Mouse (Mus musculus): ENCODE data around the gene Map3k6.
A peak's percentile ranks its signal among the peaks of the same experiment; 100 is the strongest.

Map3k6 gene

GRCm38 (mm10) chr4:133255392-133255791 lies 14.8 kb downstream of the Map3k6 start:
- no peak for DNase-seq

- no peak for DNase-seq
Observed at GRCm38 (mm10) chr4:133256820-133257219, 16.2 kb downstream of the Map3k6 start.

DNA sequence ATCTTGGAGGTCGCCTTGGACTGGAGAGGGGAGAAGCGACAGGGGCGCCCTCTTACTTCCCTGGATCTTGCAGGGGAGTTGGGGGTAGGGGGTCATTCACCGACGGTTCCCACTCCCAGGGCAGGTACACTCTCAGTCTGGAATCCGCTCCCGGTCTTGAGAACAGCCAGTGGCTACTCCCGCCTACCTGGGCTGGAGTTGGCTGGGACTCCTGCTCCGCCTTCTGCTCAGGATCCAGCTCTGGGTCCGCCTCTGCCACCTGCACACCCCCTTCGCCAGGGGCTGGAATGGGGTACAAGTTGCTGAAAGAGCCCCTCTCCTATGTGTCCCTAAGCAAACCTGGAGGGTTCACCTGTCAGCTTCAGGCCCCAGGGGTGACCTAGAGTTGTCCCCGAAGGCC lies 16.6 kb downstream of the Map3k6 start:
- no peak for DNase-seq

GRCm38 (mm10) chr4:133257798-133258408 lies 17.3 kb downstream of the Map3k6 start:
- no peak for DNase-seq

DNA sequence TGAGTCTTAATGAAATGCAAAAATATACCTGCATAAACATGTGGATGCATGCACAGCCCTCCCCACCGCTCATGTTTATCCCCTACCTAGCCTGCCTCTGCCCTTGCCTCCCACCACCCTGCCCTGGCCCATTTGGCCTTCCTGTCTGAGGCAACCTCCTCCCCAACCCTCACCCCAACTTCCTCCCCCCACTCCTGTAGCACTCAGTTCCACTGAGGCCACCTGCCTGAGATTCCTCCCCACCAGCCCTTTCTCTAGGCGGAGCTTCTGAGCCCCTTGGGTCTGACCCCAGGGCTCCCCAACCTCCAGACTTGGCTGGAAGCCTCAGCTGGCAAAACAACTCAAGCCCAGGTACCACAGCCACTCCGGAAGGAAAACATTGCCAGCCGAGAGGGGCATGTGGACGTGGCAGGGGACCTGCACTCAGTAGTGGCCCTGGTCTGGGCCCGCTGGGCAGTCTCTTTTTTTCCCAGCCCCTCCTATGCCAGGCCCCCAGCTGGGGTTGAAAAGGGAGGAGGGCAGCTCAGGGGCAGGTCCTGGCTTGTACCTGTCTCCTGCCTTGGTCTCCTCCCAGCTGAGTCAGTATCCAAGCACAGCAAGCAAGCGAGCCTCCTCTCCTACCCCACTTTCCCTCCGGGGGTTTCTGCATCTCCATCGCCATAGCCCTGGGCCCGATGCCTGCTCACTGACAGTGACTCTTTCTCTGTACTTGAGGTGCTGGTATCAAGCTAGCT lies 21.2 kb downstream of the Map3k6 start:
- DNase-seq = peak; percentile 76

DNA sequence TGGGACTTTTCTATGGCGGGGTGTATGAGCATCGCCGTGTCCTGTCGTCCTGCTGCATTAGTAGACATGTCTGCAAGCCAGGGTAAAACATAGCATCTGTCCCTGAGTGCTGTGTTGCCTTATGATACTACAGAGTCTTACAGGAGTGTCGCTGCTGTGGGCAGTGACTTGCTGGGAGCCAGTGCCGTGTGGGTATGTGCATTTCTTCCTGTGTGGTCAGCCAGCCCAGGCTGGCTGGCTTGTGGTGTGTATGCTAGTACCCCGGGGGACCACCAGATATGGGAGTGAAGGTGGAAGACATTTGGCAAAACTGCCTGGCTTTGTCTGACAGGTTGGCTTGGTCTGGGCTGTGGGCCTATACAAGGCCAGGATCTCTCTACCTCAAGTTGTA lies 21.8 kb downstream of the Map3k6 start:
- no peak for DNase-seq

GRCm38 (mm10) chr4:133262882-133263281 lies 22.3 kb downstream of the Map3k6 start, which contains the start of gene Sytl1:
TSS of gene Sytl1 (minus strand) at chr4:133263113.
- peak; percentile 56 for DNase-seq

DNA sequence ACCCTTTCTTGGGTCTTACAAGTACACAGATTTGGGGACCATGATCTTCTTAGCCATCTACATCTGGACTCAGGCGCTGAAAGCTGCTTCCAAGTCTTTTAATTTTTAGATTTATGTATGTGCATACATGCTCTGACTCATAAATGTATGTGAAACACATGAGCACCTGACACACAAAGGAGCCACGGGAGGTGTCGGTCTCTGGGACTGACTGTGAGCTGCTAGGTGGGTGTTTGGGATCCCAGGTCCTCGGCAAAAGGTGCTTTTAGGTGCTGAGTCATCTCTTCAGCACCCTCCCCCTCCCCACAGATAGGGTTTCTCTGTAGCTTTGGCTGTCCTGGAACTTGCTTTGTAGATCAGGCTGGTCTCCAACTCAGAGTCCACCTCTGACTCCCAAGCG lies 23.1 kb downstream of the Map3k6 start:
- no peak for DNase-seq

GRCm38 (mm10) chr4:133264559-133264958 lies 23.9 kb downstream of the Map3k6 start:
- no peak for DNase-seq

DNA sequence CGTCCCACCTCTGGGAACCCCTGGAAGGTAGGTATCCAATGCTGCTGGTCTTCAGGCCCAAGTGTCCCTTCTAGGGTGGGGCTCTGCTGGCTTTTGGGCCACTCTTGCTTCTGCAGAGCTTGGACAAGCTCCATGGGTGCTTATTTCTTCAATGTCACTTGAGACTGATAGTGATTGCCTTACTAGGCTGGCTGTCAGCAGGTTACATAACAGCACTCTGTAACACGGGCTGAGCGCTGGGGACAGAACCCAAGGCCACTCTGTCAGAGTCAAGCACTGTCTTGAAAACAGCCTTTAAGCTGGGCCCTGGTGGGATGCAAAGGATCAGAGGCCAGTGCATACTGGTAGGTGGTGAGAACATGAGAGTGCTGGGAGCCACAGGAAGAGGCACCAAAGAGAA lies 24.7 kb downstream of the Map3k6 start:
- no peak for DNase-seq

- no peak for DNase-seq
Observed at GRCm38 (mm10) chr4:133265759-133266158, 25.1 kb downstream of the Map3k6 start.

- DNase-seq = no peak
Observed at GRCm38 (mm10) chr4:133266248-133266880, 25.7 kb downstream of the Map3k6 start.

DNA sequence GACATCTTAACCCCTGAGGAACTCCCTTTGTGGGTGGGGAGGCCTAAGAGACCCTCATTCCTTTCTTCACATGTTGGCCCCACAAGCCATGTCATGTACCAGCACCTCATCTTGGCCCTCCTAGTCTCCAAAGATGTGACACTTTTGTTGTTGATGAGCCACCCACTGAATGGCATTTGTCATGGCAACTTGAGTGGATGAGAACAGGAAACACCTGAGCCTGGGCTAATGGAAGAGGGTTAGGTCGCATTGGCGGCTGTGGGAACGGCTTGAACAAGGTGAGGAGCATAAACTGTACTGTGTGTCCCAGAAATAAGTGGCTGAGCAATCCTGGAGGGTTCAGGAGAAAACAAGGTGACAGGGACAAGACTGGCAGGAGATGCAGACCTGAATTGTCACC lies 28.3 kb downstream of the Map3k6 start:
- no peak for DNase-seq

- no peak for DNase-seq
Observed at GRCm38 (mm10) chr4:133269596-133269995, 29.0 kb downstream of the Map3k6 start.

DNA sequence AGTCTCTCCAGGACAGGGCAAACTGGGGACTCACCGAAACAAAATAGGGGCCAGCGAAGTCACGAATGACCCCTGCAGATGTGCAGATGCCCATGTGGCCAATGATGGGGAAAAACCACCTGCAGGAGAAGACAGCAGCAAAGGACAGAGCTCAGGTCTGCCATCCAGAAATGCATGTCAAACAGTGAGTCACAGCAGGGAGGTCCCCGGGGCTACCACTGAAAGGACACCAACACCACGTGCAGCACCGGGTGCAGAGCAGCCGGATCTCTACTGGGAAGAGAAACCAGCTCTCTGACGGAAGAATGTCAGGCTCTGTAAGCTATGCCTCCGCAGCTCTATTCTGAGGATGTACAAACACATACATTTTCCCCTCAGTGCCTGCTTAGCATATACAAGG lies 30.3 kb downstream of the Map3k6 start:
- no peak for DNase-seq

- peak; percentile 95 for DNase-seq
Observed at GRCm38 (mm10) chr4:133277104-133278026, 36.7 kb downstream of the Map3k6 start, which contains the start of gene Tmem222. TSS of gene Tmem222 (minus strand) at chr4:133277792.

DNA sequence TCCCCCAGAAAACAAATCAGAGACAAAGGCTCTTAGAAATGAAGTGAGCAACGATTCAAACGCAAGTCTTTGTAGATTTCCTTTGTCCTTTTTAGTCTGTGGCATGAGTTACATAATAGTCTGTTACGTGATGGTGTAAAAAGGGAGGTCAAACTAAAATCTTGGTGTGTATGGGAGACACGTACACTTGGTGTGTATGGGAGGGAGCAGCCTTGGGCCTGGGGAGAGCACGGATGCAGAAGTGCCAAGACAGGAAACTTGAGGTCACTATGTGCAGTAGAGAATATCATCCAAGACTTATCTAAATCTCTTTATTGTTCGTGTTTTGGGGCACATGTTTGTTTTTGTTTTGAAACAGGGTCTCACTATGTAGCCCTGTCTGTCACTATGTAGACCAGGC lies 37.4 kb downstream of the Map3k6 start:
- no peak for DNase-seq

DNA sequence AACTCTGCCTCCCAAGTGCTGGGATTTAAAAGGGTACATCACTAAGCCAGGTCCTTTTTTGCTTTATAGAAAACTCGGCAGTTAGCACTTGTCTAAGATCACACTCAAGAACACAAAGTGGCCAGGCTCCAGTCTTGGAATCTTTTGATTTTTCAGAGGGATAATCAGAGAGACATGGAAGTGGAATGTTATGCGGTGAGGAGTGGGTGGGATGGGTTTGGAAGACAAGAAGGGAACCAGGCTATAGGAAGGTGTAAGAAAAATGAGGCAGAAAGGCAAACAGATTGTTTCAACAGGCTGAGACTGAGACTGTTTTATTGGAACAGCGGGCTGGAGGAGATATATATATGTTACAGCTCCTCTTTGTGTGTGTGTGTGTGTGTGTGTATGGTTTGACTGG lies 37.9 kb downstream of the Map3k6 start:
- no peak for DNase-seq

- DNase-seq = no peak
Observed at GRCm38 (mm10) chr4:133281513-133281912, 40.9 kb downstream of the Map3k6 start.

DNA sequence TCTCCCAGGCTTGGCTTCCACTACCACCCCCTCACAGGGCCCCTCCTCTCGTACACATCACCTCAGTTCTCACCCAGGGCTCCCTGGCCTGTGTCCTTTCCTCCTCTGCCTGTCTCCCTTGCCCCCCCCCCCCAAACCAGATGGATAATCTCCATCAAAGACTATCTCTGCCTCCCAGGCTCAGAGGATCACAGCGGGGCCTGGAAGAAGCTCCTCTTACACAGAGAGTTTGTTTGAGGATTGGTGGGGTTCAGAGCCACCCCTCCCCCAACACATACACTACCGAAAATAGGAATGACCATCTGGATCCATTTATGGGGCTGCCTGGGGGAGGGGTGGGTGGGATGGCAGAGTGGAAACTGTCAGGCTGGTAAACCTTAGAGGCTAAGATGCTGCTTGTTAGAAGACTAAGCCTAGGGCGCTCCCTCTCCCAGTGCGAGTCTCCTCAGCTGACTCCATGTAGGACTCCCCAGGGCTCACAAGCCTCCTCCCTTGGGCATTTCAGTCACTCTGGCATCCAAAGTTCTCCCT lies 41.4 kb downstream of the Map3k6 start:
- DNase-seq = no peak

DNA sequence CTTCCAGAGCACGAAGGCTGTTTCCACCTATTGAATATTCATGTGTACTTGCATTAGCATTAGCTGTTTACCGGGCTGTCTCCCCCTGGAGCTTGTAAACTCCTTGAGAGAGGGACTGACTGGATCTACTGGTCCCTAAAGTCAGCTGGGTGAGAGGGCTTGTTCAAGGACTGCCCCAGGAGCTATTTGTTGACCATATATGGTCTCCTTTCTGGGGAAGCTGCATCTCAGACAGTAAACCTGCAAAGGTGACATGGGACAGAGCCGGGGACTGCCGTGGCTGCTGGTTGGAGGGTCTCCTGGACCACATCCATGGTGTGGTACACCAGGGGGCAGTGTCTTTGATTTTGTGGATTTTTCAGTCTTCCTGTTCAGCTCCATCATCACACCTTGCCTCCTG lies 42.0 kb downstream of the Map3k6 start:
- no peak for DNase-seq

DNA sequence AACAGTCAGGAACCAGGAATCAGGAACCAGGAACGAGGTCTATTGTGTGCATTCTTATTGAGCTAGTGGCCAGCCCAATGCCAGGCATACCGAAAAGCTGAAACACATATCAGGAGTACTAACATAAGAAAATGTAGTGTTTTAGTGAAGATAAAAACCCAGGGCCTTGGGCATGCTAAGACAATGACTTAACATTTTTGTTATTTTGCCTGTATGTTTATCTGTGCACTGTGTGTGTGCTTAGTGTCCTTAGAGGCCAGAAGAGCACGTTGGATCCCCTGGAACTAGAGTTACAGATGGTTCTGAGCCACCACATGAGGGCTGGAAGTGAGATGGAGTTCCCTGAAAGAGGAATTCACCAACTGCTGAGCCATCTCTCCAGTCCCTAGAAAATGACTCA lies 44.7 kb downstream of the Map3k6 start:
- no peak for DNase-seq

- DNase-seq = no peak
Observed at GRCm38 (mm10) chr4:133285950-133286349, 45.3 kb downstream of the Map3k6 start.

All from thymus, postnatal 25 days (tissue).